Mouse (Mus musculus): ENCODE data around the gene Eps8l3. TPM values are rescaled to one million over a fixed set of nuclear protein-coding genes. Genes with fewer than 3 reads are reported as not detected.

Eps8l3 gene
- polyA plus RNA-seq, 1 experiment: 0.72 TPM

DNA sequence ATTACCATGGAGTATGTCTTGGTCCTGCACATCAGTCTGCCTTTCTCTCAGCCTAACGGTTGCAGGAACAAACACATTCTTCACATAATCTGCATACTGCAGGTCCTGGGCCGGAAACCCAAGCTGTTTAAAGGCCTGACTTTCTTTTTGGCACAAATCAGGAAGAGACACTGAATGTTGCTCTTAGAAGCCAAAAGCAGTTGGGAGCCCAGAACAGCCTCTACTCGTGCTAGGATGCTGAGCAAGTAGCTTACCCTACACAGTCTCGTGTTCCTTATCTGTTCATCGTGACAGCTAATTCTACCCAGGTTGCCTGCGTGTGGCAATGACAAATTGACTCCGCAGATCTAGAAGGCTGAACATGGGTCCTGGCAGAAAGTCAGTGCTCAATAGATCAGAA is 63.5 kb downstream of the Eps8l3 start:
- 0 out of 2 replicates have a peak, but pooled peaks cover 3% of the 10 kb centered on the region for H3K4me1 ChIP-seq (ENCODE audit: control insufficient read depth, insufficient read depth, low read length)
- H3K4me3 ChIP-seq (ENCODE audit: insufficient read depth, low read depth, low read length): no peak overlapping the region

DNA sequence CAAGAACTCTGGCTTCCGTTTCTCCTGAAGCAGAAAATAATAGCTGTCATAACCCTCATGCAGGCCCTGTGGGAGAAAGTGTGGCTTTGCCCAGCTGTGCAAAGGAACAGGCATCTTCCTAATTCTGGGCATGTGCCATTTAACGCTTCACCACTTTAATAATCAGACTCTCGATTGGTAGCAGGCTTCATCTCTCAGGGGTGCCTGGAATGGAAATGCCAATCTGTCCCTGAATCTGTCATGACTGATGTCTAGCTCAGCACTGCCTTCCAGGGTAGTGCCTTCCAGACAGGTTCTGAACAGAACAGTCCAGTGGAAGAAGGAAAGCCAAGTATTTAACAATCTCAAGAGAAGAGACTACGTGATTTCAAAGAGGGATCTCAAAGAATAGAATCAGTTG is 64.2 kb downstream of the Eps8l3 start:
- no peak overlapping the region for H3K27ac ChIP-seq (ENCODE audit: insufficient read depth, low read depth, low read length)
- no peaks in the 10 kb centered on the region for H3K36me3 ChIP-seq (ENCODE audit: control insufficient read depth, insufficient read depth, low read length)
- H3K4me3 ChIP-seq (ENCODE audit: insufficient read depth, low read depth, low read length): no peak overlapping the region
- H3K4me1 ChIP-seq (ENCODE audit: control insufficient read depth, insufficient read depth, low read length): 0 out of 2 replicates have a peak, but pooled peaks cover 3% of the 10 kb centered on the region
- H3K27me3 ChIP-seq (replicated peaks; ENCODE audit: control insufficient read depth, insufficient read depth, low read length): no peaks in the 10 kb centered on the region
- no peak for TF ChIP-seq POLR2A (IDR thresholded peaks at IDR 0.05; ENCODE audit: low read depth, low read length)
- no peak for TF ChIP-seq CTCF (conservative IDR thresholded peaks at IDR 0.05; ENCODE audit: insufficient read depth, insufficient read length, low read depth, low read length)
- DNase-seq: no peak
- WGBS: 85% methylated on average over 4 of the region's 4 CpGs

More for the DNA sequence above, 63.5 kb downstream of the Eps8l3 start:
- WGBS: 75% methylated on average over 7 of the region's 7 CpGs
- no peak for DNase-seq
- H3K27me3 ChIP-seq (replicated peaks; ENCODE audit: control insufficient read depth, insufficient read depth, low read length): no peaks in the 10 kb centered on the region
- TF ChIP-seq CTCF (conservative IDR thresholded peaks at IDR 0.05; ENCODE audit: insufficient read depth, insufficient read length, low read depth, low read length): no peak
- TF ChIP-seq POLR2A (IDR thresholded peaks at IDR 0.05; ENCODE audit: low read depth, low read length): no peak
- no peak overlapping the region for H3K27ac ChIP-seq (ENCODE audit: insufficient read depth, low read depth, low read length)
- no peaks in the 10 kb centered on the region for H3K36me3 ChIP-seq (ENCODE audit: control insufficient read depth, insufficient read depth, low read length)

Other genes starting within 250 kb of the Eps8l3 start
- gene Gm10961, start 245.9 kb upstream of the Eps8l3 start, polyA plus RNA-seq (2012; rRNA removed): not detected in 2 replicates
- gene Strip1, start 245.5 kb upstream of the Eps8l3 start, polyA plus RNA-seq (2012; rRNA removed): 46.0 and 54.1 TPM in 2 replicates
- gene Ahcyl1, start 180.7 kb upstream of the Eps8l3 start, polyA plus RNA-seq (2012; rRNA removed): 88.6 and 101 TPM in 2 replicates
- gene Csf1, start 116.8 kb upstream of the Eps8l3 start, polyA plus RNA-seq (2012; rRNA removed): 10.7 and 12.4 TPM in 2 replicates
- 172 and 198 TPM in 2 replicates for gene Gstm5, start 18.6 kb downstream of the Eps8l3 start, polyA plus RNA-seq (2012; rRNA removed)
- 24.5 and 28.1 TPM in 2 replicates for gene Gstm7, start 54.6 kb downstream of the Eps8l3 start, polyA plus RNA-seq (2012; rRNA removed)
- gene Gstm6, start 66.5 kb downstream of the Eps8l3 start, polyA plus RNA-seq (2012; rRNA removed): 2.5 and 4.3 TPM in 2 replicates
- 0.41 and 0.63 TPM in 2 replicates for gene Gstm3, start 92.1 kb downstream of the Eps8l3 start, polyA plus RNA-seq (2012; rRNA removed)
- 190 and 212 TPM in 2 replicates for gene Gstm2, start 109.2 kb downstream of the Eps8l3 start, polyA plus RNA-seq (2012; rRNA removed)
- 1,515 and 1,697 TPM in 2 replicates for gene Gstm1, start 140.7 kb downstream of the Eps8l3 start, polyA plus RNA-seq (2012; rRNA removed)
- 23.4 and 23.9 TPM in 2 replicates for gene Gstm4, start 167.7 kb downstream of the Eps8l3 start, polyA plus RNA-seq (2012; rRNA removed)
- 59.0 and 86.6 TPM in 2 replicates for gene Ampd2, start 209.4 kb downstream of the Eps8l3 start, polyA plus RNA-seq (2012; rRNA removed)
- 0.61 TPM in 2 replicates for gene Gnat2, start 215.6 kb downstream of the Eps8l3 start, polyA plus RNA-seq (2012; rRNA removed)